Mouse (Mus musculus): ENCODE measurements around the gene Aimp2.

DNA sequence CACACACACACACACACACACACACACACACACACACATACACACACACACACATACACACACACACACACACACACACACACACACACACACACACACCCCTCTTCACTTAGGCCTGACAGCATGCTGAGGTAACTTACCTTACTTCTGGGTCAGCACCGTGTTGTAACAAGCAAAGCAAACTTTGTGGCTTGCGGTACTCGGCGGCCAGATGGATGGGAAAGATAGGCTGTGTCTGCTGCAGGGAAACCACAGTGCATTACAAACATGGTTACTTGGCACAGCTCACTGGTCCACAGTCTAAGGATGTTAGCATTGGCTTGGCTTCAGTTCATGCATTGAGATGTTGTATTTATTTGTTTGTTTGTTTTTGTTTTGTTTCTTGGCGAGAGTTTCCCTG is 16.3 kb downstream of the Aimp2 start:
- no peak for TF ChIP-seq CTCF (IDR thresholded peaks at IDR 0.05; ENCODE audit: borderline replicate concordance, extremely low read depth, insufficient read depth, insufficient read length)
- no peak for TF ChIP-seq POLR2A (IDR thresholded peaks at IDR 0.05; ENCODE audit: borderline replicate concordance, extremely low read depth, insufficient read depth, insufficient read length, poor library complexity, severe bottlenecking)

Measured in brain, embryonic 14.5 days (tissue).